Mouse (Mus musculus) kidney, adult 2 months (tissue): ENCODE data around the gene Pced1a.

ENCODE experiments used
- CTCF ChIP-seq: fragments of 200-500 bp; conservative IDR thresholded peaks from 2 replicates; pipeline ENCODE4 v1.5.1; 2011; ENCODE audit warnings: low read depth, mild to moderate bottlenecking, control low read depth, low read length, moderate library complexity, mixed read lengths; ENCODE audit not compliant: insufficient read depth, insufficient read length
- POLR2A ChIP-seq: fragments of 200-500 bp; IDR thresholded peaks from one replicate; pipeline ENCODE4 v1.6.1; 2011; ENCODE audit warnings: low read depth, low read length, control low read depth

DNA sequence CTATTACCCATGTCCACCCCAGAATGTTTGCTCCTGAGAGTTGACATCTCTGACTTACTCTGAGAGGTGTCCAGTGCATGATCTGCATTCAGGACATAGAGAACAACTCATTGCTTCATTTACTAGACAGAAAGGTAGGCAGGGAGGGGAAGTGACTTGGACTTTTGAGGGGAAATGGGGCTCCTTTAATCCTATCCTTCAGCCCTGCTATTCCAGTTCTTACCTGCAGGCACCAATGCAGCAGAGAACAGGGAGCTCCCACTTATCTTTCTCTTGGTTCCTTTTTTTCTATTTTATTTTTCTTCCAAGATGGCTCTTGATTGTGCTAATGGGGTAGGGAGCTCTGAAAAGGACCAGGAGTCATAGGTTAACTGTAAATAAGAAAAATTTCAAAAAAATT is 23.9 kb upstream of the Pced1a start:
- TF ChIP-seq CTCF, result no peak
- no peak for TF ChIP-seq POLR2A
